Mouse (Mus musculus): ENCODE results near the gene Il5ra. TPM values are rescaled to one million over a fixed set of nuclear protein-coding genes. Genes with fewer than 3 reads are reported as not detected.

The Il5ra gene
- polyA plus RNA-seq (2017; shearing (Covaris generic)): not detected

GRCm38 (mm10) chr6:106748887-106749388 is at the start of gene Il5ra:
Gene Il5ra (minus strand): TSS chr6:106749037.

GRCm38 (mm10) chr6:106768640-106769289 is 19.9 kb upstream of the Il5ra start, which contains the start of gene Trnt1:
Gene Trnt1 (plus strand): TSS chr6:106769120.

Other genes starting within 250 kb of the Il5ra start
- 180 TPM for gene Trnt1, start 20.1 kb upstream of the Il5ra start, polyA plus RNA-seq (2017; shearing (Covaris generic))
- 347 TPM for gene Crbn, start 51.0 kb upstream of the Il5ra start, polyA plus RNA-seq (2017; shearing (Covaris generic))

All from effector memory CD4-positive, alpha-beta T cell, adult 7 months (primary cell).